9 mouse cellular contexts compared by ENCODE assay signal in the genomic region with DNA sequence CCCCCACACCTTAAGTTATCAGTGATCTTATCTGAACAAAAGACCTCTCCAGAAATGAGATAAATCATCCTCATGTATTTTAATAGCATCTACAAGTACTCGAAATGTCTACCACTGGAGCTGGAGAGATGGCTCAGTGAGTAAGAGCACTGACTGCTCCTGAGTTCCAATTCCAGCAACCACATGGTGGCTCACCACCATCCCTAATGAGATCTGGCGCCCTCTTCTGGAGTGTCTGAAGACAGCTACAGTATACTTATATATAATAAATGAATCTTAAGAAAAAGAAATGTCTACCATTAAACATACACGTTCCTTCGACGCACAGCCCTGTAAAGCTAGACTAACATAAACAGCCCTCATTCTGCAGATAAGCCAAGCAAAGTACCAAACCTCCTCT. TPM values are rescaled to one million over a fixed set of nuclear protein-coding genes. Genes with fewer than 3 reads are reported as not detected.
DNase-seq lines count a peak whose midpoint lies in the region; ATAC-seq and TF ChIP-seq lines count a peak whose summit lies in the region.
"Had no signal": no experiment of that assay in that cellular context is flagged by ENCODE, and none has a peak within 500 bp of the region (broad histone marks: within the 10 kb centered on the region; RNA-seq: fewer than 3 reads in every experiment).

No protein-coding gene starts in this region.

- no peak for ATAC-seq in megakaryocyte-erythroid progenitor cell, adult 5-6 weeks (replicated peaks; ENCODE audit: low FRiP score, low TSS enrichment, poor library complexity, severe bottlenecking)
- no peak for ATAC-seq in forebrain, embryonic 12.5 days (ENCODE audit: low FRiP score)

- no peak overlapping the region for H3K4me2 ChIP-seq in forebrain, embryonic 12.5 days
- H3K4me2 ChIP-seq: heart, embryonic 15.5 days; liver, embryonic 13.5 days had no signal

- 83% methylated on average over 5 of the region's 5 CpGs for WGBS in forebrain, embryonic 12.5 days

- no peak overlapping the region for H3K9ac ChIP-seq in forebrain, embryonic 12.5 days
- H3K9ac ChIP-seq: heart, embryonic 15.5 days; liver, embryonic 13.5 days had no signal

- DNase-seq in layer of hippocampus, adult 2 months (ENCODE audit: low spot score in 2 of 2), result no peak
- no peak for DNase-seq in layer of hippocampus, adult 11-12 months (ENCODE audit: low spot score)
- DNase-seq in adrenal gland, adult 8-10 months, result peak; percentile 11
- peak; percentile 26 for DNase-seq in lung, postnatal 25 days (ENCODE audit: low spot score)
- DNase-seq: liver, embryonic 13.5 days had no signal

- TF ChIP-seq CTCF in layer of hippocampus, adult 2 months (conservative IDR thresholded peaks at IDR 0.05), result peak; percentile 77
- 0 out of 2 replicates have a peak, but pooled peaks have one; percentile 25 for TF ChIP-seq CTCF in E14TG2a.4 (conservative IDR thresholded peaks at IDR 0.05; ENCODE audit: low read length)

- no peak overlapping the region for H3K4me3 ChIP-seq in layer of hippocampus, adult 2 months
- no peak overlapping the region for H3K4me3 ChIP-seq in E14TG2a.4 (replicated peaks; ENCODE audit: low read length)
- no peak overlapping the region for H3K4me3 ChIP-seq in forebrain, embryonic 12.5 days (replicated peaks)
- H3K4me3 ChIP-seq: heart, embryonic 15.5 days; liver, embryonic 13.5 days had no signal

- peaks cover 7% of the 10 kb centered on the region; the same call in 1 of the 2 replicates for H3K4me1 ChIP-seq in E14TG2a.4 (replicated peaks; ENCODE audit: low read depth, low read length)
- no peaks in the 10 kb centered on the region for H3K4me1 ChIP-seq in forebrain, embryonic 12.5 days
- H3K4me1 ChIP-seq: heart, embryonic 15.5 days had no signal

- H3K9me3 ChIP-seq in E14TG2a.4 (ENCODE audit: low read length), result no peaks in the 10 kb centered on the region
- no peaks in the 10 kb centered on the region for H3K9me3 ChIP-seq in forebrain, embryonic 12.5 days
- H3K9me3 ChIP-seq: heart, embryonic 15.5 days; liver, embryonic 13.5 days had no signal

- peaks cover 32% of the 10 kb centered on the region for H3K36me3 ChIP-seq in E14TG2a.4 (ENCODE audit: insufficient read depth, low read length)
- peaks cover 22% of the 10 kb centered on the region for H3K36me3 ChIP-seq in forebrain, embryonic 12.5 days (replicated peaks)

- H3K27me3 ChIP-seq in E14TG2a.4 (ENCODE audit: insufficient read depth, low read length), result no peaks in the 10 kb centered on the region
- no peaks in the 10 kb centered on the region for H3K27me3 ChIP-seq in forebrain, embryonic 12.5 days
- H3K27me3 ChIP-seq: heart, embryonic 15.5 days; liver, embryonic 13.5 days had no signal

- no peak overlapping the region for H3K27ac ChIP-seq in layer of hippocampus, adult 2 months
- no peak overlapping the region for H3K27ac ChIP-seq in forebrain, embryonic 12.5 days
- H3K27ac ChIP-seq: heart, embryonic 15.5 days; liver, embryonic 13.5 days had no signal

RNA-seq across cellular contexts. Expression of gene Hps3, which starts 32.3 kb away (rescaled TPM):
- total RNA-seq in layer of hippocampus, adult 2 months (2021), result 10 to 100 TPM; 19.0 to 22.3 TPM
- 10 to 100 TPM; 16.2 to 24.2 (median 19.1) TPM for total RNA-seq in adrenal gland, adult 8-10 months (2022)
- 17.6 and 33.9 TPM in 2 replicates for total RNA-seq in megakaryocyte-erythroid progenitor cell, adult 5-6 weeks (2014; fragmentation: Nextera tagmentation)
- total RNA-seq in megakaryocyte-erythroid progenitor cell, adult 5-6 weeks (2017), result 15.2 and 17.1 TPM in 2 replicates
- 12.0 and 14.4 TPM in 2 replicates for polyA plus RNA-seq in forebrain, embryonic 12.5 days (2016; fragmentation: Nextera tagmentation; extraction: Ambion mirVana)

RNA-seq across cellular contexts. Expression of gene Cp, which starts 45.9 kb away (rescaled TPM):
- 10 to 100 TPM in 1 of 2 experiments, 1 to 10 TPM in 1; 7.7 to 10.9 TPM for total RNA-seq in layer of hippocampus, adult 2 months (2021)
- 10 to 100 TPM; 46.2 to 84.5 (median 51.1) TPM for total RNA-seq in adrenal gland, adult 8-10 months (2022)
- total RNA-seq in megakaryocyte-erythroid progenitor cell, adult 5-6 weeks (2014; fragmentation: Nextera tagmentation), result not detected in 2 replicates
- total RNA-seq in megakaryocyte-erythroid progenitor cell, adult 5-6 weeks (2017), result 0.09 TPM in 1 of 2 replicates, not detected in the other
- polyA plus RNA-seq in forebrain, embryonic 12.5 days (2016; fragmentation: Nextera tagmentation; extraction: Ambion mirVana), result 1.7 and 4.2 TPM in 2 replicates

RNA-seq across cellular contexts. Expression of gene Hltf, which starts 54.8 kb away (rescaled TPM):
- 10 to 100 TPM; 22.9 to 26.9 TPM for total RNA-seq in layer of hippocampus, adult 2 months (2021)
- 10 to 100 TPM; 26.9 to 30.1 (median 30.0) TPM for total RNA-seq in adrenal gland, adult 8-10 months (2022)
- 20.4 and 31.0 TPM in 2 replicates for total RNA-seq in megakaryocyte-erythroid progenitor cell, adult 5-6 weeks (2014; fragmentation: Nextera tagmentation)
- 46.3 and 48.8 TPM in 2 replicates for total RNA-seq in megakaryocyte-erythroid progenitor cell, adult 5-6 weeks (2017)
- 21.9 and 23.6 TPM in 2 replicates for polyA plus RNA-seq in forebrain, embryonic 12.5 days (2016; fragmentation: Nextera tagmentation; extraction: Ambion mirVana)

Comparison
In these comparisons a context has a peak if more than half of its experiments do, and no peak if none do; other contexts are left out.
1. DNase-seq: peak in adrenal gland, adult 8-10 months (single experiment) and lung, postnatal 25 days (single experiment); none in layer of hippocampus, adult 2 months (0 of 2) and layer of hippocampus, adult 11-12 months (single experiment).
2. RNA of gene Cp, which starts 45.9 kb away (total RNA-seq): 46.2 to 84.5 TPM in adrenal gland, adult 8-10 months and 7.7 to 10.9 TPM in layer of hippocampus, adult 2 months; 0.09 TPM in megakaryocyte-erythroid progenitor cell, adult 5-6 weeks; every median in the first group is over 4 times any median in the second.